Mouse (Mus musculus): ENCODE data around the gene Sapcd1. TPM values are rescaled to one million over a fixed set of nuclear protein-coding genes. Genes with fewer than 3 reads are reported as not detected.

The Sapcd1 gene
- polyA plus RNA-seq, 1 experiment: 0.14 TPM

DNA sequence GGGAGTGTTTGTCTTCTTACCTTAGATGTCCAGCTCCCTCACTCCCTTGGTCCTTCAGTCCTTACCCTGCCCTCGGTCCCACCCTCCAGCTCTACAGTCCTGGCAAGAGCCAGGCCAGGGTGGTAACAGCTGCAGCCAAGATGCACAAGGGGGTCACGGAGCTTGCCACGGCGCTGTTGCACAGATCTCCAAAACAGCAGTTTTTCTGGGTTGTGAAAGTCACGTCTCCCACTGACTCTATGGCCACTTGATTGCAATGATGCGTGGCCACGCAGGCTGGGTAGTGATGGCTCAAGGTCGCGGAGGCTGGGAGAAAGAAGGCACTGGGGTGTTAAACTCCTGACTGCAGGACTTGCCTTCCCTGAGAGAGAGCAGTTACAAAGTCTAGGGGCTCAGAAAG lies 43.6 kb upstream of the Sapcd1 start:
- no peaks in the 10 kb centered on the region for H3K79me2 ChIP-seq (ENCODE audit: control insufficient read depth, insufficient read depth)
- TF ChIP-seq MYOD1 (IDR thresholded peaks at IDR 0.05; ENCODE audit: control insufficient read depth in 1 of 3, insufficient read length in 2 of 3, low read depth in 2 of 3) (peak in 1 of 3 experiments; percentile 12), REST (IDR thresholded peaks at IDR 0.05; ENCODE audit: insufficient read depth, insufficient read length) (no peak), MYOG (IDR thresholded peaks at IDR 0.05; ENCODE audit: control insufficient read depth in 1 of 3, insufficient read depth in 1 of 3, insufficient read length in 2 of 3, low read depth in 2 of 3) (peak in 1 of 3 experiments; percentile 5)
- H3K4me2 ChIP-seq (ENCODE audit: low read depth): no peak overlapping the region
- H3K27me3 ChIP-seq (ENCODE audit: control insufficient read depth, insufficient read depth, insufficient read length): no peaks in the 10 kb centered on the region
- H3K36me3 ChIP-seq (ENCODE audit: control insufficient read depth, insufficient read depth): no peaks in the 10 kb centered on the region
- no peak overlapping the region for H3K4me3 ChIP-seq
- no peak overlapping the region for H3ac ChIP-seq (ENCODE audit: control insufficient read depth, insufficient read length)

DNA sequence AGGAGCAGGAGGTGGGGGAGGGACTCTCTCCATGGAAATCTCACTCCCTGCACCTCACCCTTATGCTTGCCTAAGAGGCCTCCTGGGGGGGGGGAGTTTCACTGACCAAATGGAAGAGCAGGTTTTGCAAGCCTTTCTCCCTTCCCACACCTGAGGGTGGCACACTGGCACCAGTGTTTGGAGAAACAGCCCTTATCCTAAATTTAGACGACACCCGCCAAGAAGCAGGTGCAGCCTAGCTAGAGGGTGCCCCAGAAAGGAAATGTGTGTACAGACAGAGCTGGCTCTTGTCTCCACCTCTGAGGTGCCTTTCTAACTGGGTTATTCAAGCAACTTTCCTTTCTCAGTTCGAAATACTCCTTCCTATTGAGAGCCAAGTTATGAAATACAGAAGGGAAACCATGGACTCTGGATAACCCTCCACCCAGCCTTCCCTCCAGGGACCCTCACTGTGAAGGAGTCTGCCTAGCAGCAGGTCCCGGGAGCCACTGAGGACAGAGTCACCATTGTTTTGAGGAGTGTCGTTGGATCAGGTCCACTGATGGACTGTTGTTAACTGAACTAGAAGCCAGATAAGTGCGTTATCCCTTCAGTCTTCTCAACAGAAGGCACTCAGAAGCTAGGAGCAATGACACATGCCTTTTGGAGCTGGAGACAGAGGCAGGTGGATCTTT lies 42.9 kb upstream of the Sapcd1 start:
- Histone ChIP-seq H3K36me3 (ENCODE audit: control insufficient read depth, insufficient read depth) (no peaks in the 10 kb centered on the region), H3K79me2 (ENCODE audit: control insufficient read depth, insufficient read depth) (no peaks in the 10 kb centered on the region), H3K4me2 (ENCODE audit: low read depth) (no peak overlapping the region), H3K4me3 (no peak overlapping the region), H3ac (ENCODE audit: control insufficient read depth, insufficient read length) (no peak overlapping the region), H3K27me3 (ENCODE audit: control insufficient read depth, insufficient read depth, insufficient read length) (no peaks in the 10 kb centered on the region)
- TF ChIP-seq REST (IDR thresholded peaks at IDR 0.05; ENCODE audit: insufficient read depth, insufficient read length) (no peak), POLR2A (IDR thresholded peaks at IDR 0.05; ENCODE audit: insufficient read length, low read depth) (no peak), TCF12 (IDR thresholded peaks at IDR 0.05; ENCODE audit: insufficient read depth, poor library complexity, severe bottlenecking) (no peak), SRF (IDR thresholded peaks at IDR 0.05; ENCODE audit: control insufficient read depth, insufficient read length, low read depth) (no peak), MYOG (IDR thresholded peaks at IDR 0.05; ENCODE audit: control insufficient read depth in 1 of 3, insufficient read depth in 1 of 3, insufficient read length in 2 of 3, low read depth in 2 of 3) (no peak), E2F4 (IDR thresholded peaks at IDR 0.05; ENCODE audit: insufficient read depth) (no peak), TCF3 (IDR thresholded peaks at IDR 0.05; ENCODE audit: insufficient read length, low read depth) (no peak), POLR2AphosphoS2 (IDR thresholded peaks at IDR 0.05; ENCODE audit: insufficient read length, low read depth) (no peak), MYOD1 (IDR thresholded peaks at IDR 0.05; ENCODE audit: control insufficient read depth in 1 of 3, insufficient read length in 2 of 3, low read depth in 2 of 3) (no peak), MAX (IDR thresholded peaks at IDR 0.05; ENCODE audit: low read depth) (no peak), CEBPB (IDR thresholded peaks at IDR 0.05; ENCODE audit: insufficient read depth, poor library complexity, severe bottlenecking) (no peak), USF1 (IDR thresholded peaks at IDR 0.05; ENCODE audit: low read depth) (no peak)

DNA sequence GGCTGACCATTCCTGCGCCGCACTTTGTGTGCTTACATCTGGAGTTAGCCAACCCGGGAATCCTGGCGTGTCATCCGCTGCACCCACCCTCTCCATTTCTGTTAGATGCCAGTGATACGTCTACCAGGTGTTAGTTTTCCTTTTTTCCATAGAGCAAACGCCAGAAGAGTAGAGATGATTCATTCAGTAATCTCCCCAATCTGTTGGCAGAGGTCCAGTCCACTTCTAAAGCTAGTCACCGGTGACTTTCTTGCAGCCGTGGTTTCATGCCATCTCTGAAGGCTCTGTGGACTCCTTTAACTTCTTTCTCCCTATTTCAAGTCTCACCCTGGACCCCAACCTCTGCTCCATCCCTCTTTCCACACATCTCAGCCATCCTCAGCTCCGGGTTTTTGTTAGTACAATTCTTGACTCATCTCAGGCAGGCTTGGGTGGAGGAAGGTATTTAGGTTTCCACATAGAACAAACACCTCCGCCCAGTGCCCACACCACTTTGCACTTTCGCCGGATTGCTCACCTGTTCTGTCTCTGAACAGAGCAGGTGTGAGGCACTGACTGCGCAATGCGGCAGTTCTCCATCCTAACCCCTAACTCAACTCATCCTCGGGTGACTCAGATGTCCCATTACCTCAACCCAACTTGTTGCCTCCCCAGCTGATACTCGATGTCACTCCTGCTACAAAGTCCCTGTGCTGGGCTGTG lies 40.5 kb upstream of the Sapcd1 start:
- no peaks in the 10 kb centered on the region for H3K27me3 ChIP-seq (ENCODE audit: control insufficient read depth, insufficient read depth, insufficient read length)

DNA sequence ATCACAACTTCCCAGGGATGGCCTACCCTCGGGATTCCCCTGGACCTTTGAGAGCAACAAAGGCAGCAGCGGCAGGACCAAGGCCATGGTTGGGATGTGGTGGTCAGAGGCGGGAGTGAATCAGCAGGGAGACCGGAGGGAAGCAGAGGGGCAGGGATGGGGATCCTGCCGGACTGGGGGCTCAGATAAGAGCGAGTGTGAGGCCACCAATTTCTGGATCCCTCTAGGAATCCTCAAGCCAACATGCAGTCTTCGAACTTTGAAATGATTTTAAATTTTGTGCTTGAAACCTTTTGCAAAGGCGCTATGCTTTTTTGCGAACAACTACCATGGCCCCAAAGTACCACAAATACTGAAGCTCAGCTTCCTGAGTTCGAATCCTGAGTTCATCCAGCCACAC lies 38.3 kb upstream of the Sapcd1 start, which contains the start of gene Mpig6b:
Mpig6b (minus strand) TSS at position 101 of the 400 bp plus-strand sequence.
- no peak within 1 kb of the TSS for H3K4me3 ChIP-seq
- H3K27me3 ChIP-seq (ENCODE audit: control insufficient read depth, insufficient read depth, insufficient read length): no peaks in the 10 kb centered on the region

More for the DNA sequence above, 40.5 kb upstream of the Sapcd1 start:
- no peak overlapping the region for H3K4me3 ChIP-seq
- no peak overlapping the region for H3ac ChIP-seq (ENCODE audit: control insufficient read depth, insufficient read length)
- no peaks in the 10 kb centered on the region for H3K79me2 ChIP-seq (ENCODE audit: control insufficient read depth, insufficient read depth)
- no peak overlapping the region for H3K4me2 ChIP-seq (ENCODE audit: low read depth)
- TF ChIP-seq E2F4 (IDR thresholded peaks at IDR 0.05; ENCODE audit: insufficient read depth): no peak
- no peak for TF ChIP-seq MAX (IDR thresholded peaks at IDR 0.05; ENCODE audit: low read depth)
- no peak for TF ChIP-seq MYOG (IDR thresholded peaks at IDR 0.05; ENCODE audit: control insufficient read depth in 1 of 3, insufficient read depth in 1 of 3, insufficient read length in 2 of 3, low read depth in 2 of 3)
- TF ChIP-seq TCF3 (IDR thresholded peaks at IDR 0.05; ENCODE audit: insufficient read length, low read depth): no peak
- TF ChIP-seq POLR2A (IDR thresholded peaks at IDR 0.05; ENCODE audit: insufficient read length, low read depth): no peak
- TF ChIP-seq CEBPB (IDR thresholded peaks at IDR 0.05; ENCODE audit: insufficient read depth, poor library complexity, severe bottlenecking): no peak
- no peak for TF ChIP-seq REST (IDR thresholded peaks at IDR 0.05; ENCODE audit: insufficient read depth, insufficient read length)
- no peak for TF ChIP-seq USF1 (IDR thresholded peaks at IDR 0.05; ENCODE audit: low read depth)
- TF ChIP-seq SRF (IDR thresholded peaks at IDR 0.05; ENCODE audit: control insufficient read depth, insufficient read length, low read depth): no peak
- no peak for TF ChIP-seq TCF12 (IDR thresholded peaks at IDR 0.05; ENCODE audit: insufficient read depth, poor library complexity, severe bottlenecking)
- no peaks in the 10 kb centered on the region for H3K36me3 ChIP-seq (ENCODE audit: control insufficient read depth, insufficient read depth)

More for the DNA sequence above, 38.3 kb upstream of the Sapcd1 start, which contains the start of gene Mpig6b:
- TF ChIP-seq MYOG (IDR thresholded peaks at IDR 0.05; ENCODE audit: control insufficient read depth in 1 of 3, insufficient read depth in 1 of 3, insufficient read length in 2 of 3, low read depth in 2 of 3) (no peak), TCF12 (IDR thresholded peaks at IDR 0.05; ENCODE audit: insufficient read depth, poor library complexity, severe bottlenecking) (no peak), MYOD1 (IDR thresholded peaks at IDR 0.05; ENCODE audit: control insufficient read depth in 1 of 3, insufficient read length in 2 of 3, low read depth in 2 of 3) (no peak), SRF (IDR thresholded peaks at IDR 0.05; ENCODE audit: control insufficient read depth, insufficient read length, low read depth) (no peak), MAX (IDR thresholded peaks at IDR 0.05; ENCODE audit: low read depth) (no peak), CEBPB (IDR thresholded peaks at IDR 0.05; ENCODE audit: insufficient read depth, poor library complexity, severe bottlenecking) (no peak), POLR2A (IDR thresholded peaks at IDR 0.05; ENCODE audit: insufficient read length, low read depth) (no peak), POLR2AphosphoS2 (IDR thresholded peaks at IDR 0.05; ENCODE audit: insufficient read length, low read depth) (no peak), REST (IDR thresholded peaks at IDR 0.05; ENCODE audit: insufficient read depth, insufficient read length) (no peak), TCF3 (IDR thresholded peaks at IDR 0.05; ENCODE audit: insufficient read length, low read depth) (no peak)
- Histone ChIP-seq H3K79me2 (ENCODE audit: control insufficient read depth, insufficient read depth) (no peaks in the 10 kb centered on the region), H3K4me2 (ENCODE audit: low read depth) (no peak within 1 kb of the TSS), H3K36me3 (ENCODE audit: control insufficient read depth, insufficient read depth) (no peaks in the 10 kb centered on the region), H3ac (ENCODE audit: control insufficient read depth, insufficient read length) (no peak within 1 kb of the TSS)

All from myocyte (in vitro differentiated cells).